Mouse (Mus musculus) MEL (cell line): ENCODE measurements at regions not wholly inside any gene's neighbourhood (a gene's known extent, or its start where the extent isn't known, plus 50 kb on each side); places are given as distances from the start of the nearest gene placed in this dataset.

ENCODE experiments used
- DNase-seq: peaks from one replicate; pipeline ENCODE4 v3.0.0; 2011; ENCODE audit warnings: low read depth, low spot score
- H3K27ac ChIP-seq: 2 replicates; pipeline ENCODE4 v1.5.1; 2012; ENCODE audit warnings: low read depth, mild to moderate bottlenecking, control low read depth, low read length, moderate library complexity; ENCODE audit not compliant: control insufficient read depth
- H3K27me3 ChIP-seq, 2 experiments: fragments of 150-350 bp in 1 of 2; sonication (generic) in 1 of 2; 2 replicates each; pipeline ENCODE4 v1.6.1; 2012; ENCODE audit warnings: low read length in 2 of 2, mild to moderate bottlenecking in 2 of 2, improper control_type of control experiment in 1 of 2, moderate library complexity in 1 of 2; ENCODE audit not compliant: insufficient read depth in 2 of 2, control insufficient read depth in 1 of 2
- H3K36me3 ChIP-seq, 2 experiments: 2 replicates each; pipeline ENCODE4 v1.6.1; 2012 to 2014; ENCODE audit warnings: low read length in 2 of 2, improper control_type of control experiment in 1 of 2, inconsistent platforms in 1 of 2, mild to moderate bottlenecking in 1 of 2; ENCODE audit not compliant: insufficient read depth in 2 of 2, control insufficient read depth in 1 of 2
- H3K4me1 ChIP-seq, 2 experiments: fragments of 150-350 bp in 1 of 2; sonication (generic) in 1 of 2; 2 replicates each; pipeline ENCODE4 v1.6.1; 2012; ENCODE audit warnings: low read length in 2 of 2, improper control_type of control experiment in 1 of 2, mild to moderate bottlenecking in 1 of 2; ENCODE audit not compliant: insufficient read depth in 2 of 2, control insufficient read depth in 1 of 2
- H3K4me3 ChIP-seq, 2 experiments: fragments of 150-350 bp in 1 of 2; sonication (generic) in 1 of 2; 2 replicates each; pipeline ENCODE4 v1.5.1; 2012; ENCODE audit warnings: low read depth in 2 of 2, low read length in 2 of 2, mild to moderate bottlenecking in 2 of 2, moderate library complexity in 2 of 2, control low read depth in 1 of 2, improper control_type of control experiment in 1 of 2; ENCODE audit not compliant: control insufficient read depth in 1 of 2, insufficient read depth in 1 of 2
- H3K79me2 ChIP-seq: 2 replicates; pipeline ENCODE4 v1.6.1; 2012; ENCODE audit warnings: mild to moderate bottlenecking, low read length, moderate library complexity; ENCODE audit not compliant: control insufficient read depth, poor library complexity, insufficient read depth
- H3K9ac ChIP-seq: 2 replicates; pipeline ENCODE4 v1.6.1; 2012; ENCODE audit warnings: low read depth, mild to moderate bottlenecking, control low read depth, low read length, moderate library complexity; ENCODE audit not compliant: control insufficient read depth, poor library complexity, severe bottlenecking
- H3K9me3 ChIP-seq: fragments of 150-350 bp; sonication (generic); replicated peaks from 2 replicates; pipeline ENCODE4 v1.6.1; 2012; ENCODE audit warnings: mild to moderate bottlenecking, low read length, improper control_type of control experiment, moderate library complexity; ENCODE audit not compliant: insufficient read depth
- BHLHE40 ChIP-seq: IDR thresholded peaks from 2 replicates; pipeline ENCODE4 v1.6.1; 2012; ENCODE audit warnings: low read depth, mild to moderate bottlenecking, inconsistent platforms, low read length, improper control_type of control experiment, borderline replicate concordance
- CHD1 ChIP-seq: IDR thresholded peaks from 2 replicates; pipeline ENCODE4 v1.6.1; 2012; ENCODE audit warnings: low read depth, mild to moderate bottlenecking, inconsistent platforms, low read length, improper control_type of control experiment
- CTCF ChIP-seq, 3 experiments: IDR thresholded peaks in 2 of 3; conservative IDR thresholded peaks in 1 of 3; 2 replicates each; pipeline ENCODE4 v1.5.1; 2011 to 2012; ENCODE audit warnings: low read length in 3 of 3, low read depth in 2 of 3, mild to moderate bottlenecking in 2 of 3, improper control_type of control experiment in 1 of 3, inconsistent platforms in 1 of 3, mixed read lengths in 1 of 3, moderate library complexity in 1 of 3; ENCODE audit not compliant: control insufficient read depth in 1 of 3, insufficient read depth in 1 of 3, poor library complexity in 1 of 3, severe bottlenecking in 1 of 3
- ELF1 ChIP-seq: IDR thresholded peaks from 2 replicates; pipeline ENCODE4 v1.6.1; 2014; ENCODE audit warnings: low read depth, mild to moderate bottlenecking, inconsistent platforms, low read length, improper control_type of control experiment, moderate library complexity
- EP300 ChIP-seq, 2 experiments: IDR thresholded peaks; 2 replicates each; pipeline ENCODE4 v1.6.1; 2011; ENCODE audit warnings: improper control_type of control experiment in 2 of 2, low read length in 2 of 2, low read depth in 1 of 2, mild to moderate bottlenecking in 1 of 2
- HCFC1 ChIP-seq: IDR thresholded peaks from 2 replicates; pipeline ENCODE4 v1.6.1; 2012; ENCODE audit warnings: low read depth, mild to moderate bottlenecking, inconsistent platforms, low read length, improper control_type of control experiment, moderate library complexity
- JUND ChIP-seq: IDR thresholded peaks from 2 replicates; pipeline ENCODE4 v1.6.1; 2011; ENCODE audit warnings: low read depth, mild to moderate bottlenecking, improper control_type of control experiment, low read length
- KAT2A ChIP-seq: conservative IDR thresholded peaks from 2 replicates; pipeline ENCODE4 v1.6.1; 2012; ENCODE audit warnings: low read depth, low read length, improper control_type of control experiment, inconsistent platforms
- MAFK ChIP-seq: IDR thresholded peaks from 2 replicates; pipeline ENCODE4 v1.6.1; 2011; ENCODE audit warnings: low read depth, mild to moderate bottlenecking, low read length, improper control_type of control experiment, borderline replicate concordance
- MAZ ChIP-seq: IDR thresholded peaks from 2 replicates; pipeline ENCODE4 v1.6.1; 2012; ENCODE audit warnings: low read depth, mild to moderate bottlenecking, inconsistent platforms, low read length, improper control_type of control experiment
- MEF2A ChIP-seq: IDR thresholded peaks from 2 replicates; pipeline ENCODE4 v1.6.1; 2014; ENCODE audit warnings: low read depth, mild to moderate bottlenecking, inconsistent platforms, low read length, improper control_type of control experiment; ENCODE audit not compliant: poor library complexity, insufficient replicate concordance, severe bottlenecking; ENCODE audit errors: extremely low read depth
- MXI1 ChIP-seq: IDR thresholded peaks from 2 replicates; pipeline ENCODE4 v1.6.1; 2011; ENCODE audit warnings: mild to moderate bottlenecking, low read depth, low read length, improper control_type of control experiment
- MYC ChIP-seq: IDR thresholded peaks from 2 replicates; pipeline ENCODE4 v1.6.1; 2011; ENCODE audit warnings: low read depth, mild to moderate bottlenecking, low read length, improper control_type of control experiment, moderate library complexity
- NELFE ChIP-seq: IDR thresholded peaks from 2 replicates; pipeline ENCODE4 v1.6.1; 2011; ENCODE audit warnings: low read depth, low read length, improper control_type of control experiment
- NRF1 ChIP-seq: IDR thresholded peaks from 2 replicates; pipeline ENCODE4 v1.6.1; 2014; ENCODE audit warnings: low read depth, mild to moderate bottlenecking, inconsistent platforms, low read length, improper control_type of control experiment, moderate library complexity; ENCODE audit not compliant: poor library complexity, insufficient read depth, severe bottlenecking
- POLR2AphosphoS2 ChIP-seq: IDR thresholded peaks from 2 replicates; pipeline ENCODE4 v1.6.1; 2011; ENCODE audit warnings: low read length, improper control_type of control experiment
- RCOR1 ChIP-seq: IDR thresholded peaks from 2 replicates; pipeline ENCODE4 v1.6.1; 2012; ENCODE audit warnings: low read depth, mild to moderate bottlenecking, inconsistent platforms, low read length, improper control_type of control experiment
- SIN3A ChIP-seq: IDR thresholded peaks from 2 replicates; pipeline ENCODE4 v1.6.1; 2012; ENCODE audit warnings: low read length, improper control_type of control experiment, inconsistent platforms
- SMC3 ChIP-seq: IDR thresholded peaks from 2 replicates; pipeline ENCODE4 v1.6.1; 2011; ENCODE audit warnings: low read depth, low read length, improper control_type of control experiment
- TBP ChIP-seq: IDR thresholded peaks from 2 replicates; pipeline ENCODE4 v1.8.0; 2011; ENCODE audit warnings: low read depth, low read length, improper control_type of control experiment
- USF2 ChIP-seq, 2 experiments: IDR thresholded peaks; 2 replicates each; pipeline ENCODE4 v1.6.1; 2011 to 2012; ENCODE audit warnings: improper control_type of control experiment in 2 of 2, low read length in 2 of 2, borderline replicate concordance in 1 of 2, inconsistent platforms in 1 of 2, low read depth in 1 of 2, mild to moderate bottlenecking in 1 of 2; ENCODE audit not compliant: insufficient read depth in 1 of 2
- ZKSCAN1 ChIP-seq: IDR thresholded peaks from 2 replicates; pipeline ENCODE4 v1.6.1; 2012; ENCODE audit warnings: low read depth, mild to moderate bottlenecking, inconsistent platforms, low read length, improper control_type of control experiment, moderate library complexity
- ZMIZ1 ChIP-seq: IDR thresholded peaks from 2 replicates; pipeline ENCODE4 v1.6.1; 2012; ENCODE audit warnings: low read depth, mild to moderate bottlenecking, inconsistent platforms, low read length, improper control_type of control experiment, moderate library complexity

DNA sequence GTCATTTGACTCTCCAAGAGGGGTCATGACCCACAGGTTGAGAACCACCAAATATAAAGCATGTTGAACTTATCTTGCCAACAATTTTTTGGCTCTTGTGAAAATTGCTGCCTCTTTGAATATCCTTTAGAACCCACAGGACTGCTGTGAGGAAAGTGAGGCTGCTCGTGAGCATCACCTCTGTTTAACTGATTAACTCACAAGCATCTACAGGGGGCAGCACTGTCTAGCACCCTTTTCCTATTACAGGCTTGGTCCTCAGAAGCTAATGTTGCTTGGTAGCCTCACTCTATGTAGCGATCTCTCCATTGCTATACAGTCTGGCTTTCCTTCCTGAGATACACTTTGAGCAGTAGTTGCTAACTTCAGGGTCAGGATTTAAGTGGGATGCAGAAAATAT is 522.4 kb upstream of the Adam24 start:
- H3K36me3 ChIP-seq = no peaks in the 10 kb centered on the region
- no peak overlapping the region for H3K4me3 ChIP-seq
- H3K9ac ChIP-seq = no peak overlapping the region
- TF ChIP-seq NELFE (no peak), SIN3A (no peak), CTCF (IDR thresholded peaks at IDR 0.05 in 2 of 3, conservative IDR thresholded peaks at IDR 0.05 in 1 of 3; ENCODE audit: control insufficient read depth in 1 of 3, insufficient read depth in 1 of 3, low read depth in 2 of 3, low read length in 3 of 3, poor library complexity in 1 of 3, severe bottlenecking in 1 of 3) (peak in 1 of 3 experiments; percentile 33; a peak in 2 of 6 replicates), RCOR1 (no peak), SMC3 (0 out of 2 replicates have a peak, but pooled peaks have one; percentile 14), MXI1 (no peak), ELF1 (no peak), KAT2A (no peak), EP300 (IDR thresholded peaks at IDR 0.05; ENCODE audit: low read depth in 1 of 2, low read length in 2 of 2) (no peak)
- no peak overlapping the region for H3K27ac ChIP-seq
- H3K4me1 ChIP-seq = no peaks in the 10 kb centered on the region
- no peak for DNase-seq
- H3K79me2 ChIP-seq = no peaks in the 10 kb centered on the region
- H3K9me3 ChIP-seq = no peaks in the 10 kb centered on the region
- H3K27me3 ChIP-seq = no peaks in the 10 kb centered on the region

GRCm38 (mm10) chr8:40186715-40187583 is 487.9 kb upstream of the Adam24 start:
- Histone ChIP-seq H3K9ac (no peak overlapping the region), H3K27ac (no peak overlapping the region), H3K4me1 (no peaks in the 10 kb centered on the region), H3K79me2 (no peaks in the 10 kb centered on the region), H3K36me3 (no peaks in the 10 kb centered on the region), H3K4me3 (no peak overlapping the region), H3K27me3 (no peaks in the 10 kb centered on the region; a peak in 1 of 4 replicates), H3K9me3 (no peaks in the 10 kb centered on the region)
- no peak for DNase-seq
- TF ChIP-seq HCFC1 = no peak
- no peak for TF ChIP-seq USF2 (IDR thresholded peaks at IDR 0.05; ENCODE audit: borderline replicate concordance in 1 of 2, insufficient read depth in 1 of 2, low read depth in 1 of 2, low read length in 2 of 2)
- TF ChIP-seq CTCF (IDR thresholded peaks at IDR 0.05 in 2 of 3, conservative IDR thresholded peaks at IDR 0.05 in 1 of 3; ENCODE audit: control insufficient read depth in 1 of 3, insufficient read depth in 1 of 3, low read depth in 2 of 3, low read length in 3 of 3, poor library complexity in 1 of 3, severe bottlenecking in 1 of 3) = no peak
- TF ChIP-seq TBP = no peak
- no peak for TF ChIP-seq ZKSCAN1
- TF ChIP-seq CHD1 = no peak
- TF ChIP-seq POLR2AphosphoS2 = no peak
- no peak for TF ChIP-seq MYC
- no peak for TF ChIP-seq MXI1
- no peak for TF ChIP-seq MAFK
- TF ChIP-seq MEF2A = no peak
- TF ChIP-seq ZMIZ1 = no peak
- TF ChIP-seq JUND = no peak
- TF ChIP-seq BHLHE40 = no peak
- no peak for TF ChIP-seq MAZ
- no peak for TF ChIP-seq SMC3
- TF ChIP-seq NRF1 = no peak
- no peak for TF ChIP-seq ELF1
- no peak for TF ChIP-seq RCOR1
